Mouse (Mus musculus) thymus, postnatal 36 days (tissue): ENCODE data around the gene Pla2g2f.

Experiments
- DNase-seq, 2 experiments: peaks; one replicate each; pipeline ENCODE4 v3.0.0; 2022; ENCODE audit warnings: mixed read lengths in 2 of 2

The Pla2g2f gene

DNA sequence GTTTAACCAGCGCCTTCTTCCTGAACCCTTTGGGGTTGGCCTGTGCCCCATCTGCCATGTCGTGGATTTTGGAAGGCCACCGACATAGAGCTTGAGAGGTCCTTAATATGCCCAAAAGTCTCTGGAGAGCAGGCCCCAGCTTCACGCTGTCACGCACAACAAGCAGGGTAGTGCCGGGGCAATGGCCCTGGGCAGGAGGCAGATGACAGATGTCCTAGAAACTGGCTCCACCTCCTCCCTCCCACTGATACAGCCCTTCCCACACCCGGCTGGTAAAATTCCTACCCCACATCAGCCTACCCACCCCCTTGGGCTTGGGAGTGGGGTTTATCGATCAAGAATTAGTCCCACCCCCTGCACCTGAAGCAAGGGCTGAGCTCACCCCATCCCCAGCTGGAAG lies at the start of gene Pla2g2f:
TSS of gene Pla2g2f (minus strand) at position 211 of the 400 bp plus-strand sequence.
- DNase-seq, result no peak

DNA sequence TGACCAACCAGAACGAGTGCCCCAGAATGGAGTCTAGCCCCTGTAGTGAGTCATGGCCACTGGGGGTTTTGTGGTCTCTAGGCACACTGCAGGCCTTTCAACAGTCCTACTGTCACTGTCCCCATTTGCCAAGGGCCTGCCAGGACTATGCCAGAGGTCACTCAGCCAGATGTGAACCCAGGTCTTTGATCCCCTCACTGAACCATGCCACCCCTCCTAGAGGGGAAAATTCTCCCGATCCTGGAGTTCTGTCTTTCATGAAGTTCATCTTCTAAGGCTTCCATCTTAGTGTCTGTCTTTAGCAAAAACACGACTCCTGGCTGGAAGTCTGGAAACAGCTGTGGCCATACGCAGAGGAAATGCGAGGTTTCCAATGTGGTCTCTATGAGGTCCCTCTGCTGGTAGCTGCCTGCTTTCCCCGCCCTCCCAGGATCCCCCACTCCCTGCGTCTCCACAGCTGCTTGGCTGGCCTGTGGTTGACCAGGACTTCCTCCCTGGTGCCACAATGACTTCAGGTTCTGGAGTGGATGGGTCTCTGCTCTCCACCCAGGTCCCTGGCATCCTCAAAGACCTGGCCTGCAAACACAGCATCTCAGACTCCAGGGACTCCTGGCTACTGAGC lies 49.6 kb upstream of the Pla2g2f start:
- no peak for DNase-seq

DNA sequence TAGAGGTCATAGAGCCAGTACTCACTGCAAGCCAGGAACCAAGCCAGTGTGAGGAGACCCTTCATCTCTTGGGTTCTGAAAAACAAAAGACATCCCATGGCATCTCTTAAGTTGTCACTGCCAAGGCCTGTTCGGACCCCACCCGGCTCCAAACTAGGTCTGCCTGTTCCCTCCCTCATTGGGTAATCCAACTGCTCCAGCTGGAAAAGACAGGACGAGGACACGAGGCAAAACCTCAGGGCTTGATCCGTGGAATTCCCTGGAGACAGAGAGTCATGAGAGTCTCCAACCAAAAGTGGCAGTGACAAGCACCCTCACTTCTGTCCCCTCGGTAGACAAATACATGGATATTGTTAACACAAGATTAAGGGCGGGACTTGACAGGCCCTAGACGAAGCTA lies 48.7 kb upstream of the Pla2g2f start:
- DNase-seq, result no peak

GRCm38 (mm10) chr4:138805248-138805647 lies 47.8 kb upstream of the Pla2g2f start:
- no peak for DNase-seq

DNA sequence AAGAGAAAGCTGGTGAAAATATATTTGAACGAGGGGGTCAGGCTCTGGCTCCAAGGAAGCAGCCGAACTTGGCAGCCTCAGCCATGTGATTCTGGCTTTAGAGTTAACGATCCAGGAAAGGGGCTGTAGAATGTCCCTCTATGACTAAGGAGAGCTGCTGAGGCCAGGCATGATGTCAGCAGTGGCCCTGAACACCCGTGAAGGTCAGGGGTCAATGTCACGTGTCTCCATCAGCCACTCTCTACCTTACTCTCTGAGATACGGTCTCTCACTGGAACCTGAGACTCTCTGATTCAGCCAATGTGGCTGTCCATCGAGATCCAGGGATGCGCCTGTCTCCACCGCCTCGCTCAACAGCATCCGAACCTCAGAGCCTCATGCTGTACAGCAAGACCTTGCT lies 45.5 kb upstream of the Pla2g2f start:
- DNase-seq, result no peak

DNA sequence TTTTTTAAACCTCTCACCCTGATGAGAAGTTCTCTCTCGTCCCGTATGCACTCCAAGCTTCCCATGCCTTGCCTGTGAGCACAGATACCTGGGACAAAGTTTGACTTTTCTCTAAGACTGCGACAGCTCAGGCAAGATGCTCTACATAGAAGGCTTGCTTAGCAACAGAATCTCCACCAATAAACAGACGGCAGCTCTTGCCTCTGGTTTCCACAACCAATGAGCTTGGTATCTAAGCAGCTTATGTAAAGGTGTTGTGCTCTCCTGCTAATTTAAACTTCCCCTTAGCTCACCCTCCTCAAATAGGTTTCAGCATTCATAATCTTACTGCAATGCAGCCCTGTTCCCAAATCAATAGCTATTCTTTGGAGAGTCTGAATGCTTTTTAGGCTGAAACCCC lies 44.2 kb upstream of the Pla2g2f start:
- DNase-seq, result no peak

- DNase-seq, result no peak
Observed at GRCm38 (mm10) chr4:138800134-138800744, 42.8 kb upstream of the Pla2g2f start.

DNA sequence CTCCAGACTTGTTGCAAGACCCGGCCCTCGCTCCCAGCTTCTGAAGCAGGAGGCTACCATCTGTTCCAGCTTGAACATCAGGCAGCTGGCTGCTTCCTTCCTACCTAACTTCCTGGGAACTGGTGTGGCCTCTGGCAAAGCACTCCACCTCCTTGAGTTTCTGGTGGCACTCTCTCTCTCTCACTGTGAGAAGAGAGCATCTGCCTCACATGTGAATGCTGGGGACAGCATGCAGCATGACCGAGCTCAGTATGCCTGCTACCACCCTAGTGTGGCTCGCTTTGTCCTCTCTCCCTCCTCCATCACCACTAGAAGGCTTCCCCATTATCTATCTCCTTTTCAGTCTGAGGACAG lies 39.8 kb upstream of the Pla2g2f start:
- DNase-seq, result no peak

DNA sequence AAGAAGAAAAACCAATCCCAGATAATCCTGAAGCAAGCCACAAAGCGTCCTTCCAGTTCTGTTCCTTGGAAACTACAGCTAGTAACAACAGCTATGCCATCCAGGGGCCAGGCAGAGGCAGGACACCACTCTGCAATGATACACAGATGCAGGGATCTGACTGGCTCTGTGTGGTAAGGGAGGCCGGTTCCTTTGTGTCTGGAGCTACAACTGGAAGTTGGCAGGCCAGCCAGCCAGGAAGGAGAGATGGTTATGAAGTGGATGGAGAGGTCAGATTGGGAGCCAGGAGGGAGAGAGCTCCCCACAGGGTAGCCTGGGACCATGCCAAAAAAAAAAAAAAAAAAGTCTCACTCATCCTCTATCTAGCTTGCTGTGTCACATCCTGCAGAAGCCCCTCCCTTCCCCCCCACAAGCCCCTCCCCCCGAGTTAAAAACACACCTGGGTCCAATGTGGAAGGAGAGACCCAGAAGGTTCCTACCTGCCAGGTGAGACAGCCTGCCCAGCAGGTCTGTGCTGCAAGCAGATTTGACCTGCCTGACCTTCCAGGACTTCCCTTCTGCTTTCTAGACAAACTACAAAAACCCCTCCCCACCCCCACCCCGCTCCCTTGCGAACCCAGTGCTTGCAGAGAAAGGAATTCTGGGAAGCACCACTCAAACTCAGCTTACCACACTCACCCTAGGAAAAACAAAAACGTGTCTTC lies 39.2 kb upstream of the Pla2g2f start:
- DNase-seq, result no peak

- DNase-seq, result no peak
Observed at GRCm38 (mm10) chr4:138794344-138794743, 36.9 kb upstream of the Pla2g2f start.

DNA sequence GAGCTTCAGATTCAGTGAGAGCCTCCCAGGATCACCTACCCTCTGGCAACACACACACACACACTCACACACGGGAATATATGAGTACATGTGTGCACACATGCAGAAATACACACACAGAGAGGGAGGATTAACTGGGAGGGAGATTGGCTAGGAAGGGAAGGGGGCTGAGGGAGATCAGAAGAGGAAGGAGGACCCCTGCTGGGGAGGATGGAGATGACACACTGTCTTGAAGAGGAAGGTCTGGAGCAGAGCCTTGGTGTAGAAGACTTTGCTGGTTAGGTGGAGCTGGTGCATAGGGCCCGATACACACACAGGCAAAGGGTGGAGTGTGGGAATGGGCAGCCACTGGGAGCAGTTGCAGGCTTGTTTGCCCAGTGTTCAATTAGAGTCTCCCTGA lies 35.9 kb upstream of the Pla2g2f start:
- DNase-seq, result peak; percentile 27 to 39

- DNase-seq, result no peak
Observed at GRCm38 (mm10) chr4:138792599-138792998, 35.2 kb upstream of the Pla2g2f start.

- no peak for DNase-seq
Observed at GRCm38 (mm10) chr4:138791452-138791851, 34.0 kb upstream of the Pla2g2f start.

DNA sequence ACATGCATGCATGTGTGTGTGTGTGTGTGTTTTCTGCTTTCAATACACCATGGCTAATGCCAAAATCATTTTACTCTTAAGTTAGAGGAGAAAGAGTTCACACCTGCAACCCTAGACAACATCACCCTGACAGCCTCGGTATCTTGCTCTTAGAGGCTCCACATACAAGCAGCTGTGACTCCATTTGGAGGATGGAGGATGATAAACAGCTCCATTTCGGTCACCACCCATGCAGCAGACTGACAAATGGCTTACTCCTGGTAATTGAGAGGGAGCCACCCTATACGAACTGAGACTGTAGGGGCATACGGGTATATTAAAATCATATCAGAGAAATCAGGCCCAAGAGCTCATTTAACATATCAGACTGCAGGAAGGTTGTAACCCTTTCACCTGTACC lies 31.0 kb upstream of the Pla2g2f start:
- no peak for DNase-seq

GRCm38 (mm10) chr4:138786141-138786540 lies 28.7 kb upstream of the Pla2g2f start:
- DNase-seq, result no peak

DNA sequence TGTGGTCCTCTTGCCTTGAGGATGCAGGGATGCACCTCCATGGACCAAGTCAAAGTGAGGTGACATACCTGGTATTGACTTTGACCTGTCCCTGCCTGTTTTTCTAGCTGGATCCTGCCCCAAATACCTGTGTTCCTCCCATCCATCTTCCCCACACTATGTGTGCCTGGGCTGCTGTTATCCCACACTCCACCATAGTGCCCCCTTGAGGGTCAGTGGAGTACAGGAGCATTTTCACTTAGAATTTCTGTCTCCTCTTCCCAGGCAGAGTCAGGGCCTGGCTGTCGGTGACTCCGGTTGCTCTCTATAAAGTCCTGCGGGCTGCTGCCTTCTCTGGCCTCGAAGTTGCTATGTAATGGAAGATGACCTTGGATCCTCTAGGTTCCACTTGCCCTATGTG lies 28.3 kb upstream of the Pla2g2f start:
- DNase-seq, result no peak

DNA sequence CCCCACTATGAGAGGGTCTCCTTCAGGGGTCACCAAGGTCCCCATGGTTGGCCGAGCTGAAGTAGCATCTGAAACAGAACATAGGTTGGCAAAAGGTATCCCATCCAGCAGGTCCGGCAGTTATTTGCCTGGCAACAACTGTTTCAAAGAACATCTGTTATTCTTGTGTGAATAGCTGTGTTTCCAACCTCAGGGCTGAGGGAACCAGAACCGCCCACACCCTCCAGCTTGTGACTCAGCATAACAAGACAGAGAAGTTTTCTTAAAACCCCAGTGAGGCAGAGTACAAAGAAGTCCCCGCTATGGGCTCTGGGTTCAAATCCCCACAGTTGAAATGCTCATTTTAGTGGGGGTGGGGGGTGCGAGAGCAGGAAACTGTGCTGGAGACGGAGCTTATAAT lies 24.7 kb upstream of the Pla2g2f start:
- DNase-seq, result no peak

DNA sequence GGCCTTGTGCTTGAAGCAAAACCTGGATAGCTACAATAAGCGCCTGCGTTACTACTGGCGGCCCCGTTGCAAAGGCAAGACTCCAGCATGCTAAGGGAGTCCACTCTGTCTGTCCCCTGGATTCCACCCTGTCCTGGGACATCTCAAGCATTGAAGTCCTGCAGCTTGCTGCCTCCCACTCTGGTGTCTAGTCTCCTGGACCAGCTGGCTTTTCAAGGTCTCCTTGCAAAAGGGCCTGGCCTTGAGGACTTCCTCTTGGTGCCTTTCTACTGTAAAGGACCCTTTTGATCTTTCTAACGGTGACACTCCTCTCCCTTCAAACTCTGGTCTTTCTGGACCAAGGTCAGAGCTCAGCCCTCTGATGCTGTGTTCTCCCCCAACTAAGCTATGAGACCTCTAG lies 22.9 kb upstream of the Pla2g2f start:
- no peak for DNase-seq

DNA sequence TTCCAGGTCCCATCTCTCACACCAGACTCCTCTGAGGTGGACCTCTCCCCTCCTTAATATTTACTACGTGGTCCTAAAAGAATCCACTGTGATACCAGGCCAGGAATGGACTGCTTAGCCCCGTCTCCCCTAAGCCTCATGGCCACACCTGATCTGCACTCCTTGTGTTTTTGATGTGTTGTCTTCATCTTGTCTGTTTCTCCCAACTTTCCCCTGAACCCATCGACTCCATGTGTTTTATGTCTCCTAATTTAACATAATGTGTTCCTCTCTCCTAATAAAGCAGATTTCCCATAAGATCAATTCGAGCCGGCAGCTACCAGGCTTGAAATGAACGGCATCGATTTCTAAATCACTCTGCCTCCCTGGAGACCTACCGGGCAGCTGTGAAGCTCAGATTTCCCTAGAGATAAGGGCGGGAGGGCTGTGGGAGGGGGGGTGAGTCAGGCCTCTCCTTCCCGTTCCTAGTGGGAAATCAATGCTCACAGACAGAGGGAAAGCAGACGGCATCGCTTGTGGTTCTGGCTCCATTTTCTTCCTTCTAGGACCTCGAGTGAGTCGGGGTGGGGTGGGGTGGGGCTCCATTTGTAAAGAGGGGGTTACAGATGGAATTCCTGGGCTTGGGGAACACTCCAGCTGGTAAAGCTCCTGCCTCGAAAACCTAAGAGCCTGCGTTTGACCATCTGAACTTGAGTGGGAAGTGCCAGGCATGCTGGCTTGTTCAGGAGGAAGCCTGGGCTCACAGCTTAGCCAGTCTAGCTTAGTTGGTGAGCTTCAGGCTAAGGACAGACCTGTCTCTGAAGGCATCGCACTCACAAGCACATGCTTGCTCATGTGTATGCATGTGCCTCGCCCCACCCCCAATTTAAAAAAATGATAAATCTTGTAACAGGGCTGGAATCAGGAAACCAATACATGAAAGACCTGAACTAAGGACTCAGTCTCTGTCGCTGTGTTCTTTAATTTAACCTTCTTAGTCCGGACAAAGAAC lies 20.3 kb upstream of the Pla2g2f start:
- no peak for DNase-seq

- DNase-seq, result no peak
Observed at GRCm38 (mm10) chr4:138775435-138775834, 18.0 kb upstream of the Pla2g2f start, which contains the start of gene Pla2g2d. Pla2g2d (plus strand) TSS chr4:138775735.

- no peak for DNase-seq
Observed at GRCm38 (mm10) chr4:138772386-138772785, 15.0 kb upstream of the Pla2g2f start.

GRCm38 (mm10) chr4:138771970-138772369 lies 14.5 kb upstream of the Pla2g2f start:
- DNase-seq, result no peak

GRCm38 (mm10) chr4:138762266-138762665 lies 4.8 kb upstream of the Pla2g2f start:
- DNase-seq, result no peak
